Comparison of ENCODE assay signal across 19 mouse cellular contexts in genomic region chr17:4736689-4737088, GRCm38 (mm10).
DNase-seq lines count a peak whose midpoint lies in the region; ATAC-seq lines count a peak whose summit lies in the region.
"Had no signal": no experiment of that assay in that cellular context is flagged by ENCODE, and none has a peak within 500 bp of the region (broad histone marks: within the 10 kb centered on the region; RNA-seq: fewer than 3 reads in every experiment).

No protein-coding gene starts in this region.

- H3K9ac ChIP-seq in midbrain, embryonic 11.5 days (ENCODE audit: low read length), result no peak overlapping the region

- H3K36me3 ChIP-seq in midbrain, embryonic 11.5 days (ENCODE audit: control insufficient read depth, insufficient read depth, low read length), result no peaks in the 10 kb centered on the region
- H3K36me3 ChIP-seq: G1E had no signal

- DNase-seq in midbrain, embryonic 11.5 days (ENCODE audit: low spot score, missing footprints), result no peak
- no peak for DNase-seq in gastrocnemius, postnatal 4 days (ENCODE audit: low spot score in 2 of 2)
- DNase-seq: adrenal gland, adult 2 months; adrenal gland, adult 8-10 months; adrenal gland, postnatal 10 days; adrenal gland, postnatal 14 days; adrenal gland, postnatal 25 days; adrenal gland, postnatal 36 days; B cell, adult 2 months; cerebellum, adult 11 months; cerebellum, adult 11-12 months; cerebellum, adult 18-20 months had no signal

- no peak overlapping the region for H3K4me2 ChIP-seq in midbrain, embryonic 11.5 days

- peaks cover 5% of the 10 kb centered on the region; the same call in 1 of the 2 replicates for H3K4me1 ChIP-seq in midbrain, embryonic 11.5 days (ENCODE audit: control insufficient read depth, insufficient read depth, low read length)

- H3K27ac ChIP-seq in midbrain, embryonic 11.5 days (ENCODE audit: low read depth, low read length), result no peak overlapping the region

- H3K9me3 ChIP-seq in midbrain, embryonic 11.5 days (ENCODE audit: control insufficient read depth, low read length), result no peaks in the 10 kb centered on the region
- H3K9me3 ChIP-seq: G1E had no signal

- H3K27me3 ChIP-seq in midbrain, embryonic 11.5 days (ENCODE audit: control insufficient read depth, insufficient read depth, low read length), result no peaks in the 10 kb centered on the region
- H3K27me3 ChIP-seq: CH12.LX, Patski had no signal

- H3K4me3 ChIP-seq in midbrain, embryonic 11.5 days (ENCODE audit: low read depth, low read length), result no peak overlapping the region

- ATAC-seq in granulocyte monocyte progenitor cell, adult 5-6 weeks (replicated peaks; ENCODE audit: poor library complexity, severe bottlenecking), result peak; percentile 59
- ATAC-seq in megakaryocyte progenitor cell, adult 5-6 weeks (replicated peaks; ENCODE audit: poor library complexity), result peak; percentile 52
- no peak for ATAC-seq in midbrain, embryonic 11.5 days (ENCODE audit: low FRiP score)
- ATAC-seq: activated CD4-positive, CD25-positive, alpha-beta regulatory T cell, adult 4 months; CD4-positive, CD25-positive, alpha-beta regulatory T cell, adult 4 months; Patski had no signal

- 92% methylated on average over 3 of the region's 3 CpGs for WGBS in midbrain, embryonic 11.5 days
